Mouse (Mus musculus) thymus, postnatal 10 days (tissue): ENCODE measurements around the gene Lrrc29.

ENCODE experiments used
- DNase-seq, 2 experiments: peaks; one replicate each; pipeline ENCODE4 v3.0.0; 2021; ENCODE audit warnings: low spot score in 2 of 2

Lrrc29 gene

GRCm38 (mm10) chr8:105290554-105291314 is 35.3 kb downstream of the Lrrc29 start:
- DNase-seq, result peak; percentile 80 to 95

- DNase-seq, result peak; percentile 55 to 58
These were observed 36.1 kb downstream of the Lrrc29 start, which contains the start of gene 4931428F04Rik for GRCm38 (mm10) chr8:105289805-105290460. Gene 4931428F04Rik, minus strand, starts transcription at chr8:105289864.

GRCm38 (mm10) chr8:105288958-105289732 is 36.9 kb downstream of the Lrrc29 start:
- DNase-seq, result peak; percentile 94 to 97

DNA sequence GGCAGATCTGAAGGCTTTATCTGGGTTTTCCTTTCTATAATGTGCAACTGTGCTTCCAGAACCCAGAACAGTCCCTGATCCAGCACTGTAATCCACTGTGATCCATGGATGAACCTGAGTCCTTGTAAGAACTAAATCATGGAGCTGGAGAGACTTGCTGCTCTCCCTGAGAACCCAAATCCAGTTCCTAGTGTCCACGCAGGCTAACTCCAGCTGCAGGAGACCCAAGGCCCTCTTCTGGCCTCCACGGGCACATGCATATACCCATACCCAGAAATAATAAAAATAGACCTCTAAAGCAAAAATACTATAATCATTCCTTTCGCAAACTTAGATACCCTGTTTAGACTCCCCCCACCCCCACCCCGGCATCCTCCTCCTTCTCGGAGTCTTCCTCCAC is 37.8 kb downstream of the Lrrc29 start:
- no peak for DNase-seq

- DNase-seq, result no peak
These were observed 39.2 kb downstream of the Lrrc29 start for GRCm38 (mm10) chr8:105286907-105287306.

GRCm38 (mm10) chr8:105285514-105285913 is 40.6 kb downstream of the Lrrc29 start:
- DNase-seq, result no peak

- peak in 1 of 2 experiments; percentile 57 for DNase-seq
These were observed 43.0 kb downstream of the Lrrc29 start for GRCm38 (mm10) chr8:105283074-105283473.

DNA sequence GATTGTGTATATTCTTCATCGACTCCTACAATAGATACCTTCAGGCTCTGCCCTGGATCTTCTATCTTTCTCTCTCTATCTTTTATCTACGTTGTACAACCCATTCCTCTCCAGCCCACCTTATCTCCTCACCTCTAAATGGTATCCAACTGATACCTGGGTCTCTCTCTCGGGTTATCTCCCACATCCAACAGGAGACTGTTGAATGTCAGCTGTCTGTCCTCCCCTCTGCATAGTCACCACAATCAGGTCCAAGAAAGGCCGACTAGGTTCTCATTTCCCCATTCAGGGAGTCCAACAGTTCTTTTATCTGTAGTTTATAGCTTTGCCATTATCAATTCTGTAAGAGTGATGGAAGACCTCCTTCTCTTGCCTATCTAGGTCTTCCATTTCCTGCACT is 43.8 kb downstream of the Lrrc29 start:
- DNase-seq, result no peak

- no peak for DNase-seq
These were observed 44.3 kb downstream of the Lrrc29 start for GRCm38 (mm10) chr8:105281821-105282220.

- DNase-seq, result no peak
These were observed 45.5 kb downstream of the Lrrc29 start for GRCm38 (mm10) chr8:105280567-105280966.

DNA sequence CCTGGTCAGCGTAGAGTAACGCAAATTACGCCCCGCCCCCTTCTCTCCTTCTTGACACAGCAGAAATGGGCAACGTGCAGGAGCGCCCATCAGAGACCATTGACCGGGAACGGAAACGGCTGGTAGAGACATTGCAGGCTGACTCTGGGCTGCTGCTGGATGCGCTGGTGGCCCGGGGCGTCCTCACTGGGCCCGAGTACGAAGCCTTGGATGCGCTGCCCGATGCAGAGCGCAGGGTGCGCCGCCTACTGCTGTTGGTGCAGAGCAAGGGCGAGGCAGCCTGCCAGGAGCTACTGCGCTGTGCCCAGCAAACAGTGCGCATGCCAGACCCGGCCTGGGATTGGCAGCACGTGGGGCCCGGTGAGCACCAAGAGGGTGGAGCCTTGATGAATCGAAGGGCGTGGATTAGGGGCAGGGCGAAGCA is 47.2 kb downstream of the Lrrc29 start:
- DNase-seq, result no peak

- DNase-seq, result peak in 1 of 2 experiments; percentile 36
These were observed 49.6 kb downstream of the Lrrc29 start for GRCm38 (mm10) chr8:105276292-105277120.

DNA sequence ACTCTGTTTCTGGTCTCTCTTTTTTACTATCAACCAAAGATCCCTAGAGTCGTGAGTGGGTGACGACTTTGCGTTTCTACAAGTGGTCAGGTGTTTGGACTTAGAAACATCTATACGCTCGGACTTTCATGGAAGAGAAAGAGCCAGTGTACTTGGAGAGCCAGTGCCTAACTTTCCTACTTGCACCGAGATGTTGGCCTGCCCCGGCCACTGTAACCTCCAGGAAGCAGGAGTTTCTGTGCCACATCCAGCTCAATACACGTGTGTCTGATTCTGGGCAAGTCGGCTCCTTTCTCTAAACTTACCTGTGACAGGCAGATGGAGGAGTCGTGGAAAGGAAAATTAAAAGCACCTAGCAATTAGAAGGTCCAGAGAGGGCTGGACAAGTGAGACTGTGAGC is 50.2 kb downstream of the Lrrc29 start, which contains the start of gene Nol3:
TSS of gene Nol3 (plus strand) at position 301 of the 400 bp plus-strand sequence.
- no peak for DNase-seq

- DNase-seq, result no peak
These were observed 50.7 kb downstream of the Lrrc29 start for GRCm38 (mm10) chr8:105275387-105275786.

GRCm38 (mm10) chr8:105270916-105271186 is 55.2 kb downstream of the Lrrc29 start:
- no peak for DNase-seq

DNA sequence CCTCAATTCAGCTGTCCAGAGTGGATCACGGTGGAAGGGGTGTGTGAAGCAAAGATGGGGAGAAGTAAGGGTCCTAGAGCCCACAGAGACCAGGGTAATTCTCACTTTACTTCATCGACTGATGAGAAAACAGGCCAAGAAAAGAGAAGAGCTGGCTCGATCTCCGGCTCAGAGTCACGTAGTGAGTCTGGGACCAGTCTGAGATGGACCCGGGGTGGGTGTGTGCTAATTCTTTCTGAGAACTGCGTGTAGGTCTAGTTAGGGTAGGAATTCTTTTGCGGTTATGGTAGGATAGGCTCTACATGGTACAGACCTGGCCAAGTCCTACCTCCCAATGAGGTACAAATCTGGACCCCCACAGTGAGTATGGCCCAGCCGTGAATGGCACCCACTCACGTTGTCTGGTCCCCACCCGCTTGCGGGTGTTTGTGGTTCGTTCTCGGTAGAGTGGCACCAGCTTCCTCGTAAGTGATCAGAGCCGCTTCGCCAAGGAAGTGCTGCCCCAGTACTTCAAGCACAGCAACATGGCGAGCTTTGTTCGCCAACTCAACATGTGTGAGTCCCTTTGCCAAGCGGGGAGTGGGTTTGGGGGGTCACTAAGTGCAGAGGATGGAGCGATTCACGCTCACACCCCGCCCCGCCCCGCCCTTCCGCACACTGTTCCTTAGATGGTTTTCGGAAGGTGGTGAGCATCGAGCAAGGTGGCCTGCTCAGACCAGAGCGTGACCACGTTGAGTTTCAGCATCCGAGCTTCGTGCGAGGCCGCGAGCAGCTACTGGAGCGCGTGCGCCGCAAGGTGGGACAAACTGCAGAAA is 55.8 kb downstream of the Lrrc29 start:
- DNase-seq, result no peak

DNA sequence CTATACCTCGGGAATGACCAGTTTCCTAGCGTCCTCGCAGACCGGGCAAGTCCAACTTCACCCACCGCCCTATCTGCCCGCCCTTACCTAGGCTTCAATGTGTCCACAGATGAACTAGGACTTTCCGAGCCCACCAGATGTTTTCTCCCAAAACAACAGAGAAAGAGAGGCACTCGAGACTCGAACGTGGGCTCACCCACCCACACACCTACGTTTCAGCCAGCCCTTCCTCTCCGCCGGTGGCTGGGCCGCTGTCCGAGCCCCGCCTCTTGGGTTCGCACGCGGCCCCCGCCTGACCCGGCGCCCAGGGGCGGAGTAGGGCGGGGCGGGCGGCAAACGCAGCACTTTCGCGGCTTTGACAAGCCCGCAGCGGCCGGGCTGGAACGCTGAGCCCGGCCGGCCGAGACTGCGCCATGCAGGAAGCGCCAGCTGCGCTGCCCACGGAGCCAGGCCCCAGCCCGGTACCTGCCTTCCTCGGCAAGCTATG is 56.6 kb downstream of the Lrrc29 start, which contains the start of gene Hsf4:
TSS of gene Hsf4 (plus strand) at position 341 of the 487 bp plus-strand sequence.
- DNase-seq, result no peak

- DNase-seq, result no peak
These were observed 57.0 kb downstream of the Lrrc29 start for GRCm38 (mm10) chr8:105269075-105269458.

DNA sequence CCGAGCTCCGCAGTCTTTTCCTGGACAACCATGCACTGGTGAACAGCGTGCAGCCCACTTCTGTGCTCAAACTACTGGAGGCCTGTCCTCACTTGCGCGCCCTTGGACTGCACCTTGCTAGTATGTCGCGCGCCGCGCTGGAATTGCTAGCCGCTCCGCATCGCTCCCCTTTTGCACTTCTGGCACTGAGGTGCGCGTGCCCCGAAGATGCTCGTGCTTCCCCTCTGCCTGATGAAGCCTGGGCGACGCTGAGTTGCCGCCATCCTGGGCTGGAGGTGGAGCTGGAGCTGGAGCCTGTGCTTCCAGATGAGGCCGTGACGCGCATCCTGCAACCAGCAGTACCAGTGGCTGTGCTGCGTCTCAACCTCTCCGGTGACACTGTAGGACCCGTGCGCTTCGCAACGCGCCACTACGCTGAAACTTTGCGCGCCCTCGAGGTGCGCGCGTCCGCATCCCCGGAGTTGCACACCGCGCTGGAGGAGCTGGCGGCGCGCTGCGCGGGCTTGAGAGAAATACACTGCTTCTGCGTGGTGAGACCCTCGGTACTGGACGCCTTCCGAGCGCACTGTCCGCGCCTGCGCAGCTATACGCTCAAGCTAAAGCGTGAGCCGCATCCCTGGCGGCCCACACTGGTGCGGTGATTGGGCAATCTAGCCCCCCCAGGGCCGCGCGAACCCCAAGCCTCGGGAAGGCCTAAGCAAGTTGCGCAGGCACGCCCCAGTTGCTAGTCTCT is 57.6 kb downstream of the Lrrc29 start:
- no peak for DNase-seq

- DNase-seq, result no peak
These were observed 59.3 kb downstream of the Lrrc29 start for GRCm38 (mm10) chr8:105266775-105267174.
